In the genomic region with DNA sequence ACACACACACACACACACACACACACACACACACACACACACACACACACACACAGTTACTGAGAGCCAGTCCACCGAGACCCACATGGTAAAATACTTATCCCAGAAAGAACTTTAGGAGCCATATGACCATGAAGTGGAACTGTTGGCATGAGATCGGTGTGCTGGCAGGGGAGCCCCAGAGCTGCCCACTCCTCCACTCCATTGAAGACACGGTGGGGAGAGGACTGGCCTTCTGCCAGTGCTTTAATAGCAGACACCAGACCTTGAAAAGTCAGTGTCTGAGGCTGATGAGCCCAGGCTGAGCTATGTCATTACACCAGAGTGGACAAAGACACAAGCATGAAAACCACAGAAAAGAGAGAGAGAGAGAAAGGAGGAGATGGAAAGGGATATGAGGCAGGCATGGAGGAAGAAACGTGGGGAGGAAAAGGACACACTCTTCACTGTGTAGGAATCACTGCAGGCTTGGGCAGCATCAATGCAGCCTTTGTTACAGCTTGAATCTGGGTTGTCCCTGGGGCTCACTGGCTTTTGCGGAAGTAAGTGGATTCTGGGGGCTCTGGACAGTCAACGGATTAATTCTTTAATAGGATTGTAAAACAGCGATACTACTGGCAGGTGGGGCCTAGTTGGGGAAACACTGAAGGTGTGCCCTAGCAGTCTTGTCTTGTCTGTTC, we compare ENCODE assay signal across 23 mouse cellular contexts.
DNase-seq lines count a peak whose midpoint lies in the region; ATAC-seq and TF ChIP-seq lines count a peak whose summit lies in the region.
"Had no signal": no experiment of that assay in that cellular context is flagged by ENCODE, and none has a peak within 500 bp of the region (broad histone marks: within the 10 kb centered on the region; RNA-seq: fewer than 3 reads in every experiment).

No protein-coding gene starts in this region.

- peak; percentile 23 for DNase-seq in kidney, postnatal 0 days (ENCODE audit: low spot score)
- peak; percentile 42 for DNase-seq in retina, postnatal 1 day
- DNase-seq in retina, embryonic 14.5 days (ENCODE audit: low spot score) = no peak
- DNase-seq in urinary bladder, postnatal 4 days (ENCODE audit: low spot score in 2 of 2) = no peak
- no peak for DNase-seq in lung, postnatal 10 days
- DNase-seq: cerebellum, adult 9-10 months; gastrocnemius, postnatal 10 days; heart, adult 11 months; heart, postnatal 36 days; kidney, adult 9 months; kidney, postnatal 4 days; lung, adult 2 months; lung, postnatal 36 days; thymus, adult 2 months had no signal

- H3K9ac ChIP-seq in forebrain, embryonic 15.5 days (replicated peaks) = no peak overlapping the region
- H3K9ac ChIP-seq in forebrain, embryonic 13.5 days = no peak overlapping the region
- H3K9ac ChIP-seq in kidney, postnatal 0 days (ENCODE audit: low read depth, low read length) = no peak overlapping the region
- no peak overlapping the region for H3K9ac ChIP-seq in kidney, embryonic 14.5 days (ENCODE audit: low read depth, low read length)
- H3K9ac ChIP-seq: embryonic facial prominence, embryonic 12.5 days; heart, embryonic 13.5 days; intestine, embryonic 15.5 days; liver, embryonic 12.5 days; neural tube, embryonic 12.5 days had no signal

- no peak for ATAC-seq in forebrain, embryonic 15.5 days (replicated peaks)
- ATAC-seq in forebrain, embryonic 13.5 days = no peak
- no peak for ATAC-seq in kidney, postnatal 0 days (replicated peaks; ENCODE audit: low FRiP score, low read depth)
- ATAC-seq in kidney, embryonic 14.5 days (ENCODE audit: low FRiP score, low TSS enrichment) = no peak
- ATAC-seq: intestine, embryonic 15.5 days; liver, embryonic 12.5 days had no signal

- no peaks in the 10 kb centered on the region for H3K9me3 ChIP-seq in forebrain, embryonic 15.5 days
- H3K9me3 ChIP-seq in forebrain, embryonic 13.5 days (replicated peaks) = no peaks in the 10 kb centered on the region
- H3K9me3 ChIP-seq in kidney, postnatal 0 days (replicated peaks; ENCODE audit: low read length) = no peaks in the 10 kb centered on the region
- no peaks in the 10 kb centered on the region for H3K9me3 ChIP-seq in kidney, embryonic 14.5 days (ENCODE audit: control insufficient read depth, low read length)
- H3K9me3 ChIP-seq: embryonic facial prominence, embryonic 12.5 days; heart, embryonic 13.5 days; intestine, embryonic 15.5 days; liver, embryonic 12.5 days; neural tube, embryonic 12.5 days had no signal

- WGBS in forebrain, embryonic 15.5 days = 51% methylated on average over 7 of the region's 7 CpGs
- WGBS in forebrain, embryonic 13.5 days = 65% methylated on average over 7 of the region's 7 CpGs
- WGBS in kidney, postnatal 0 days = 66% methylated on average over 7 of the region's 7 CpGs
- WGBS in kidney, embryonic 14.5 days = 79% methylated on average over 7 of the region's 7 CpGs

- H3K36me3 ChIP-seq in forebrain, embryonic 15.5 days = no peaks in the 10 kb centered on the region
- no peaks in the 10 kb centered on the region for H3K36me3 ChIP-seq in forebrain, embryonic 13.5 days (ENCODE audit: poor library complexity, severe bottlenecking)
- no peaks in the 10 kb centered on the region for H3K36me3 ChIP-seq in kidney, postnatal 0 days (ENCODE audit: insufficient read depth, low read length)
- no peaks in the 10 kb centered on the region for H3K36me3 ChIP-seq in kidney, embryonic 14.5 days (ENCODE audit: control insufficient read depth, insufficient read depth, low read length)
- H3K36me3 ChIP-seq: embryonic facial prominence, embryonic 12.5 days; heart, embryonic 13.5 days; intestine, embryonic 15.5 days; liver, embryonic 12.5 days; neural tube, embryonic 12.5 days had no signal

- H3K4me1 ChIP-seq in forebrain, embryonic 15.5 days = peaks cover 9% of the 10 kb centered on the region; the same call in 1 of the 2 replicates
- H3K4me1 ChIP-seq in forebrain, embryonic 13.5 days = no peaks in the 10 kb centered on the region
- H3K4me1 ChIP-seq in kidney, postnatal 0 days (replicated peaks; ENCODE audit: insufficient read depth, low read length) = no peaks in the 10 kb centered on the region
- no peaks in the 10 kb centered on the region for H3K4me1 ChIP-seq in kidney, embryonic 14.5 days (ENCODE audit: control insufficient read depth, insufficient read depth, low read length)
- H3K4me1 ChIP-seq: embryonic facial prominence, embryonic 12.5 days; intestine, embryonic 15.5 days; neural tube, embryonic 12.5 days had no signal

- no peak overlapping the region for H3K4me2 ChIP-seq in forebrain, embryonic 15.5 days (replicated peaks)
- H3K4me2 ChIP-seq in forebrain, embryonic 13.5 days = no peak overlapping the region
- H3K4me2 ChIP-seq in kidney, postnatal 0 days (ENCODE audit: low read length) = no peak overlapping the region
- H3K4me2 ChIP-seq in kidney, embryonic 14.5 days (replicated peaks; ENCODE audit: low read depth, low read length) = no peak overlapping the region
- H3K4me2 ChIP-seq: embryonic facial prominence, embryonic 12.5 days; heart, embryonic 13.5 days; intestine, embryonic 15.5 days; liver, embryonic 12.5 days; neural tube, embryonic 12.5 days had no signal

- H3K27ac ChIP-seq in forebrain, embryonic 15.5 days (replicated peaks) = peak overlapping the region; percentile 85
- H3K27ac ChIP-seq in forebrain, embryonic 13.5 days = no peak overlapping the region; the same call in 1 of the 2 replicates
- no peak overlapping the region for H3K27ac ChIP-seq in kidney, postnatal 0 days
- H3K27ac ChIP-seq in kidney, embryonic 14.5 days (ENCODE audit: low read depth, low read length) = no peak overlapping the region
- H3K27ac ChIP-seq: embryonic facial prominence, embryonic 12.5 days; heart, embryonic 13.5 days; intestine, embryonic 15.5 days; liver, embryonic 12.5 days; neural tube, embryonic 12.5 days had no signal

- no peaks in the 10 kb centered on the region for H3K27me3 ChIP-seq in forebrain, embryonic 15.5 days
- no peaks in the 10 kb centered on the region for H3K27me3 ChIP-seq in forebrain, embryonic 13.5 days
- H3K27me3 ChIP-seq in kidney, postnatal 0 days (ENCODE audit: insufficient read depth, low read length) = no peaks in the 10 kb centered on the region
- no peaks in the 10 kb centered on the region for H3K27me3 ChIP-seq in kidney, embryonic 14.5 days (ENCODE audit: control insufficient read depth, insufficient read depth, low read length)
- H3K27me3 ChIP-seq: embryonic facial prominence, embryonic 12.5 days; heart, embryonic 13.5 days; intestine, embryonic 15.5 days; neural tube, embryonic 12.5 days had no signal

- TF ChIP-seq CTCF in kidney, postnatal 0 days (IDR thresholded peaks at IDR 0.05; ENCODE audit: low read depth) = no peak

- no peak overlapping the region for H3K4me3 ChIP-seq in forebrain, embryonic 15.5 days
- H3K4me3 ChIP-seq in forebrain, embryonic 13.5 days = no peak overlapping the region
- no peak overlapping the region for H3K4me3 ChIP-seq in kidney, postnatal 0 days (replicated peaks; ENCODE audit: low read depth, low read length)
- H3K4me3 ChIP-seq in kidney, embryonic 14.5 days (ENCODE audit: low read length) = no peak overlapping the region
- H3K4me3 ChIP-seq: embryonic facial prominence, embryonic 12.5 days; erythroblast, embryonic 14.5 days; heart, embryonic 13.5 days; intestine, embryonic 15.5 days; liver, embryonic 12.5 days; neural tube, embryonic 12.5 days had no signal

Comparison
In these comparisons a context has a peak if more than half of its experiments do, and no peak if none do; other contexts are left out.
1. DNase-seq: peak in kidney, postnatal 0 days (single experiment) and retina, postnatal 1 day (single experiment); none in retina, embryonic 14.5 days (single experiment), urinary bladder, postnatal 4 days (0 of 2) and lung, postnatal 10 days (single experiment).